Mouse (Mus musculus): ENCODE data around the gene Lgr6. TPM values are rescaled to one million over a fixed set of nuclear protein-coding genes. Genes with fewer than 3 reads are reported as not detected.

Lgr6 gene
- 0.19 and 0.53 TPM in 2 replicates for polyA plus RNA-seq (2014; fragmentation: Nextera tagmentation; extraction: Ambion mirVana)

DNA sequence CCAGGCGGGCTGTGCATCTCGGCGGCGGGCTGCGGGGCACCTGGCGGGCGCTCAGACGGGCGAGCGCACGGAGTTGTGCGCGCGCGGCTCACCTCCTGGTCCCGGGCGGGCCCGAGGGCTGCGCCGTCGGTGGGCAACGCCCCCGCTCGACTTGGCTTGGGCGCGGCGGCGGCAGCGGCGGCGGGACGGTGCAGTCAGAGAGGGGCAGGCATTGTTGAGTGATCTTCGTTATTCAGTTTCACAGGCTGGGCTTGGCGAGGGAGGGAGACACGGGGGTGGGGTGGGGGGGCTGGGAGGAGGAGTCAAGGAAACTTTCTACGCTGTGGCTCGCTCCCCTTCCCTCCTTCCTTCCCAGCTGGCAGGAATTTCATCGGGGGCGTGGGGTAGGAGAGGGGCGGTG, at the start of gene Lgr6:
Gene Lgr6 (minus strand): TSS at position 153 of the 400 bp plus-strand sequence.
- DNase-seq (ENCODE audit: low spot score): peak; percentile 50

DNA sequence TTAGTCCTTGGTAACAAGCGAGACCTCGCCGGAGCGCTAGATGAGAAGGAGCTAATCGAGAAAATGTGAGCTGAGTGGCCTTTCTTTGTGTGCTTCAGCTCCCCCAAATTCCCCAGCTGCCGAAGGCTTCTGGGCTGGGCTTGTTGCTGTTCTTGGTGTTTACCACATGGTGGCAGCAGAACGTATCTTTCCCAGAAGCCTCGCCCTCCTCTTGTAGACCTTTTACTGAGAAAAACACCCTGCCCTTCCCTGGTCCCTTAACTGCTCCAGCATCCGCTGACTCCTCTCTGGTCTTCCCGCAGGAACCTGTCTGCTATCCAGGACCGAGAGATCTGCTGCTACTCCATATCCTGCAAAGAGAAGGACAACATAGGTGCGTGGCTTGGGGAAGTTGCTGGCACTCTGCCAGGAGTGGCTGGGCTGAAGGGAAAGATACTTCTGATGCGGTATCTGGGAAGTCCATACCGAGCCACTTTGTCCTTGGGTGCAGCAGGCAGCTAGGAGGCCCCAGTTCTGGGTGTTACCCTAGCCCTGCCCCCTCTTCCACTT, 49.4 kb upstream of the Lgr6 start:
- Histone ChIP-seq H3K4me3 (ENCODE audit: low read depth, low read length) (peak overlapping the region; percentile 8; the same call in 1 of the 2 replicates), H3K27me3 (ENCODE audit: control insufficient read depth, insufficient read depth, low read length) (no peaks in the 10 kb centered on the region), H3K9ac (ENCODE audit: low read depth, low read length) (peak overlapping the region; percentile 58), H3K36me3 (ENCODE audit: control insufficient read depth, insufficient read depth, low read length) (no peaks in the 10 kb centered on the region), H3K4me2 (replicated peaks; ENCODE audit: low read depth, low read length) (peak overlapping the region; percentile 34), H3K4me1 (replicated peaks; ENCODE audit: control insufficient read depth, insufficient read depth, low read length) (0 out of 2 replicates have a peak, but pooled peaks cover 3% of the 10 kb centered on the region), H3K27ac (ENCODE audit: low read depth, low read length) (peak overlapping the region; percentile 78), H3K9me3 (ENCODE audit: control insufficient read depth, low read length) (no peaks in the 10 kb centered on the region)
- peak; percentile 61 for ATAC-seq (ENCODE audit: low FRiP score)
- WGBS: 5% methylated on average over 14 of the region's 14 CpGs
- DNase-seq (ENCODE audit: low spot score): peak; percentile 92

More for the DNA sequence above, at the start of gene Lgr6:
- H3K4me3 ChIP-seq (ENCODE audit: low read depth, low read length): peak within 1 kb of the TSS; percentile 27
- no peaks in the 10 kb centered on the region for H3K36me3 ChIP-seq (ENCODE audit: control insufficient read depth, insufficient read depth, low read length)
- H3K4me2 ChIP-seq (replicated peaks; ENCODE audit: low read depth, low read length): peak within 1 kb of the TSS; percentile 53
- ATAC-seq (ENCODE audit: low FRiP score): peak; percentile 22; the same call in 1 of the 2 replicates
- no peaks in the 10 kb centered on the region for H3K4me1 ChIP-seq (replicated peaks; ENCODE audit: control insufficient read depth, insufficient read depth, low read length)
- 0% methylated on average over 38 of the region's 40 CpGs for WGBS
- no peak within 1 kb of the TSS for H3K27ac ChIP-seq (ENCODE audit: low read depth, low read length)
- H3K9me3 ChIP-seq (ENCODE audit: control insufficient read depth, low read length): no peaks in the 10 kb centered on the region
- no peak within 1 kb of the TSS for H3K9ac ChIP-seq (ENCODE audit: low read depth, low read length)
- H3K27me3 ChIP-seq (ENCODE audit: control insufficient read depth, insufficient read depth, low read length): peaks cover 31% of the 10 kb centered on the region

DNA sequence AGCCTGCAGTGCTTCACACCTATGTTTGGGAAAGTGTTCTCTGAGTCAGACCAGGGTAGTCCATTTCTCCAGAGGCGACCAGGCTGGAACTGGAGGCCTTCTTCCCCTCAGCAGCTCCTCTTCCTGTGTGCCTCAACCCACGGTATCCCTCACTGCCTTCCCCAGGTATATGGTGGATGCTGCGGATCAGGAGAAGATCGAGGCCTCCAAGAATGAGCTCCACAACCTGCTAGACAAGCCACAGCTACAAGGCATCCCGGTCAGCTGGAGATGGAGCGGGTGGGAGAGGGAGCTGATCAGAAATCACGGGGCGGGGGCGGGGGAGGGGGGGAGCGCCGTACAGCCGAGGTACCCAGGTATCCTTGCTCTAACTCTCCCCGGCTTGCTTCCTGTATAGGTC, 48.9 kb upstream of the Lgr6 start:
- peak; percentile 36; the same call in 1 of the 2 replicates for ATAC-seq (ENCODE audit: low FRiP score)
- H3K9me3 ChIP-seq (ENCODE audit: control insufficient read depth, low read length): no peaks in the 10 kb centered on the region
- peak overlapping the region; percentile 58 for H3K9ac ChIP-seq (ENCODE audit: low read depth, low read length)
- DNase-seq (ENCODE audit: low spot score): no peak
- H3K4me1 ChIP-seq (replicated peaks; ENCODE audit: control insufficient read depth, insufficient read depth, low read length): 0 out of 2 replicates have a peak, but pooled peaks cover under 1% of the 10 kb centered on the region
- peak overlapping the region; percentile 8; the same call in 1 of the 2 replicates for H3K4me3 ChIP-seq (ENCODE audit: low read depth, low read length)
- 17% methylated on average over 13 of the region's 13 CpGs for WGBS
- H3K27ac ChIP-seq (ENCODE audit: low read depth, low read length): peak overlapping the region; percentile 78
- no peaks in the 10 kb centered on the region for H3K36me3 ChIP-seq (ENCODE audit: control insufficient read depth, insufficient read depth, low read length)
- H3K27me3 ChIP-seq (ENCODE audit: control insufficient read depth, insufficient read depth, low read length): no peaks in the 10 kb centered on the region
- peak overlapping the region; percentile 34 for H3K4me2 ChIP-seq (replicated peaks; ENCODE audit: low read depth, low read length)

DNA sequence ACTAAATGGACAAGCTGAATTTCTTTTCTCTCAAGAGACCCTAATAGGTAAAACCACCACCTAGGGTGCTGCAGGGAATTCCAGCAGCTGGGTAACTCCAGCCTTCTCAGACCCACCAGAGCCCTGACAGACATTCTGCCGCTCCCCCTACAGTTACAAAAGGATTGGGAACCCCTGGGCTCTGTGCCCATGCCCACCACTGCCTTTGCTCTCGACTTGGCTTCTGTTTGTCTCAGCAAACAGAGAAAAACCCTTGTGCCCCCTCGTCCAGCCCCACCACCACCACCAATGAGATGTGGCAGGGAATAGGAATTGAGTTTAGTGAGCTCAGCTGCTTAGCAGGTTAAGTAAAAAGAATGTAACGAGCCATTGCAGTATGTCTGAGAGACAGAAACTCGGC, 43.9 kb upstream of the Lgr6 start:
- H3K9me3 ChIP-seq (ENCODE audit: control insufficient read depth, low read length): no peaks in the 10 kb centered on the region
- no peak overlapping the region for H3K9ac ChIP-seq (ENCODE audit: low read depth, low read length)
- 71% methylated on average over 5 of the region's 5 CpGs for WGBS
- ATAC-seq (ENCODE audit: low FRiP score) (no peak), DNase-seq (ENCODE audit: low spot score) (no peak)
- H3K4me3 ChIP-seq (ENCODE audit: low read depth, low read length): no peak overlapping the region
- H3K27me3 ChIP-seq (ENCODE audit: control insufficient read depth, insufficient read depth, low read length): no peaks in the 10 kb centered on the region; the same call in 1 of the 2 replicates
- H3K27ac ChIP-seq (ENCODE audit: low read depth, low read length): no peak overlapping the region
- peak overlapping the region; percentile 84; the same call in 1 of the 2 replicates for H3K4me2 ChIP-seq (replicated peaks; ENCODE audit: low read depth, low read length)
- no peaks in the 10 kb centered on the region for H3K36me3 ChIP-seq (ENCODE audit: control insufficient read depth, insufficient read depth, low read length)
- H3K4me1 ChIP-seq (replicated peaks; ENCODE audit: control insufficient read depth, insufficient read depth, low read length): peaks cover 7% of the 10 kb centered on the region

DNA sequence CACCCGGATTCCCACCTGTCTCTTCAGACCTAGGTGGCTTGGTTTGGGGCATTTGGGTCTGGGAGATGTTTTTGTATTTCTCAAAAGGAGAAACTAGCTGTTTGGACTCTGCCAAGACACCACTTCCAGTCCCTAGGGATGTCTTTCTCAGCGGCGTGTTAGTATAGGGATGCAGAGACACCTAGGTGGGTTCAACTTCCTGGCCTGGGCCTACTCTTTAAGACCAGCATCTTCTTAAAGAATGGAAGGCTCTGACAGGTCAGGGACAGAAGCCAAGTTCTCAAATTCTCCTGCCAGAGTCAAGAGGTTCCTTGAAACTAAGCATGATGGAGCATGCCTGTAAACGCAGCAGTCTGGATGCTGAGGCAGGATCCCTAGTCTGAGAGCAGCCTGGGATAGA, 43.4 kb upstream of the Lgr6 start:
- Histone ChIP-seq H3K4me3 (ENCODE audit: low read depth, low read length) (peak overlapping the region; percentile 97), H3K4me1 (replicated peaks; ENCODE audit: control insufficient read depth, insufficient read depth, low read length) (peaks cover 7% of the 10 kb centered on the region), H3K4me2 (replicated peaks; ENCODE audit: low read depth, low read length) (peak overlapping the region; percentile 84), H3K27me3 (ENCODE audit: control insufficient read depth, insufficient read depth, low read length) (no peaks in the 10 kb centered on the region; the same call in 1 of the 2 replicates), H3K27ac (ENCODE audit: low read depth, low read length) (no peak overlapping the region), H3K36me3 (ENCODE audit: control insufficient read depth, insufficient read depth, low read length) (no peaks in the 10 kb centered on the region), H3K9me3 (ENCODE audit: control insufficient read depth, low read length) (no peaks in the 10 kb centered on the region), H3K9ac (ENCODE audit: low read depth, low read length) (no peak overlapping the region; the same call in 1 of the 2 replicates)
- DNase-seq (ENCODE audit: low spot score): no peak
- 77% methylated on average over 4 of the region's 4 CpGs for WGBS
- no peak for ATAC-seq (ENCODE audit: low FRiP score)

DNA sequence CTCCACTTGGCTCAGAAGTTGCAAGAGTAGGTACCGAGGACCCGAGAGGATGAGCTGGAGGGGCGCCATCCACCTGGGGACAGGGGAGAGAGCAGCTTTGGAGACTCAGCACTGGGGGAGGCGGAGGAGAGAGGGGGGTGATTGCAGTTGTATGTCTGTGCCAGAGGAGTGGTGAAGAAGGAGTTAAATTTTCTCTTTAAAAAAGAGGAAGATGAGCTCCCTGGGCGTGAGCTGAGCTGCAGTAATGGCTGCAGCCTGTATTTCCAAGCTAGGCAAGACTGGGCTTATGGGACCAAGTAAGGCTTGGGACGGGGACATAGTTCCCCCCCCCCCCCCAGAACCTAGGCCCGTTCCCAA, 42.6 kb upstream of the Lgr6 start:
- DNase-seq (ENCODE audit: low spot score) (no peak), ATAC-seq (ENCODE audit: low FRiP score) (peak; percentile 4)
- H3K36me3 ChIP-seq (ENCODE audit: control insufficient read depth, insufficient read depth, low read length): no peaks in the 10 kb centered on the region
- peak overlapping the region; percentile 84 for H3K4me2 ChIP-seq (replicated peaks; ENCODE audit: low read depth, low read length)
- H3K9me3 ChIP-seq (ENCODE audit: control insufficient read depth, low read length): no peaks in the 10 kb centered on the region
- H3K9ac ChIP-seq (ENCODE audit: low read depth, low read length): peak overlapping the region; percentile 96
- peak overlapping the region; percentile 97 for H3K4me3 ChIP-seq (ENCODE audit: low read depth, low read length)
- no peaks in the 10 kb centered on the region; the same call in 1 of the 2 replicates for H3K27me3 ChIP-seq (ENCODE audit: control insufficient read depth, insufficient read depth, low read length)
- peaks cover 7% of the 10 kb centered on the region for H3K4me1 ChIP-seq (replicated peaks; ENCODE audit: control insufficient read depth, insufficient read depth, low read length)
- H3K27ac ChIP-seq (ENCODE audit: low read depth, low read length): peak overlapping the region; percentile 90; the same call in 1 of the 2 replicates
- WGBS: 1% methylated on average over 7 of the region's 7 CpGs

DNA sequence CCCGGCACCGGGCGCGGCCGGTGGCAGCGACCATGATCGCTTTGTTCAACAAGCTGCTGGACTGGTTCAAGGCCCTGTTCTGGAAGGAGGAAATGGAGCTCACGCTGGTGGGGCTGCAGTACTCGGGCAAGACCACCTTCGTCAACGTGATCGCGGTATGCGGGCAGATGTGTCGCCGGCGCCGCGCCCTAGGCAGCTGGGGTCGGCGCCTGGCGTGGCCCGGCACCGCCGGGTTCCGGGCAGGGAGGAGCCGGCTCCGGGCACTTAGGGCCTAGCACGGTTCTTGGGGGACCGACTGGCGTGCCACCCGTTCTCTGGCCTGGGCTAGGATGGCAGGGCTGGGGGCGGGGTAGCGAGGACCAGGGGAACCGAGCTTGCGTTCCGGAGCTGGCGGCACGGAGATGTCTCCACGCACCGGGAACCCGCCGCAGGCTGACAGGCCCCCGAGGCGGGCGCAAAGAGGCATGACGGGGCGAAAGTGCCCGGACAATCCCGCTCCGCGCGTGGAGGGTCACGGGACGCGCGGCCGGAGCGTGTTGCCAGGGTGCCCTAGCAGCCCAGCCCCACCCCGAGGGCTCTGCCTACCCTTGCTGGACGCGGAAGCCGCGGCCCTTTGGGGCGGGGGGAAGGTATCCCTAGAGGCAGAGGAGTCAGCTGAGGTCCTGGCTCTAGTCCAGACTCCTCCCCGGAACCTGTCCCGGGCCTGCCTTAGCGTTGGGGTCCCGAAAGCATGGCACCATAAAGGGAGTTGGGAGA, 42.0 kb upstream of the Lgr6 start:
- H3K4me1 ChIP-seq (replicated peaks; ENCODE audit: control insufficient read depth, insufficient read depth, low read length): peaks cover 7% of the 10 kb centered on the region

DNA sequence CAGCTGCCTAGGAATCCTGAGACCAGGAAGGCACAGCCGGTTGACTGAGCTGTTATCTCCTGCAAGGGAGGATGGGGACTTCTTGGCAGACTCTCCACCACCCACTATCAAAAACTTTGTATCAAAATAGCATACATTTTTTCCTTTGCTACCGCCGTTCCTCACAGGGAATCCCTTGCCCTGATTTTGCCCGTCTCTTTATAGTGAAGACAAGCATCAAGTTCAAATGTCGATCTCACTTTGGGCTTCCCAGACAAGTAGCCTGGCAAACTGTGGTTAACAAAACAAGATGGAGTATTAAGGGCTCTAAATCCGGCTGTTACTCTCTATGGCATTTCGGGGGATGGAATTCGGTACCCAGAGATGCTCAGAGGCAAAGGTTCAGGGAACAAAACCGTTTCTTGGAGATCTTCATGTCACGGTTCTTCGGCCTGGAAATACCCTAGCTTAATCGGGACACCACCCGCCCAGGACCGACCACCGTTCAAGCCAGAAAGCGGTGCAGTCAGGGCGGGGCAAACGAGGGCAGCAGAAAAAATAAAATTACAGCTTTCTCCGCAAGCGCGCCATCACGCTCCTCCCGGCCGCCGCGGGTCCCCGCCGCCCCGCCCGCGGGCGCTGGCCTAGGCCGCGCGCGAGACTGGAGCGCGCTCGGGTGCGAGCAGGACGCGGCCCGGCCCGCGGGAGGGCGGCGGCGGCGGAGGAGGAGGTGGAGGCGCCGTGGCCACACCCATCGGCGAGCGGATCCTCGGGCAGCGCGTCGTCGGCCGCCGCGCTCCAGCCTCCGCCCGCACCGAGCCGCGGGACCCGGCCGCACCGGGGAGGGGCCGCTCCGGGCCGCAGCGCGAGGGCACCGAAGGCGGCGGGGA, 41.2 kb upstream of the Lgr6 start, which contains the start of gene Arl8a:
Gene Arl8a (plus strand): TSS at position 748 of the 869 bp plus-strand sequence.
- WGBS: under 1% methylated on average over 64 of the region's 78 CpGs
- no peaks in the 10 kb centered on the region; the same call in 1 of the 2 replicates for H3K27me3 ChIP-seq (ENCODE audit: control insufficient read depth, insufficient read depth, low read length)
- no peaks in the 10 kb centered on the region for H3K36me3 ChIP-seq (ENCODE audit: control insufficient read depth, insufficient read depth, low read length)
- no peaks in the 10 kb centered on the region for H3K9me3 ChIP-seq (ENCODE audit: control insufficient read depth, low read length)
- H3K9ac ChIP-seq (ENCODE audit: low read depth, low read length): peak within 1 kb of the TSS; percentile 96
- ATAC-seq (ENCODE audit: low FRiP score): peak; percentile 87
- peak; percentile 91 for DNase-seq (ENCODE audit: low spot score)
- peak within 1 kb of the TSS; percentile 97 for H3K4me3 ChIP-seq (ENCODE audit: low read depth, low read length)
- H3K27ac ChIP-seq (ENCODE audit: low read depth, low read length): peak within 1 kb of the TSS; percentile 90
- H3K4me2 ChIP-seq (replicated peaks; ENCODE audit: low read depth, low read length): peak within 1 kb of the TSS; percentile 84
- peaks cover 7% of the 10 kb centered on the region for H3K4me1 ChIP-seq (replicated peaks; ENCODE audit: control insufficient read depth, insufficient read depth, low read length)

More for the DNA sequence above, 42.0 kb upstream of the Lgr6 start:
- under 1% methylated on average over 69 of the region's 69 CpGs for WGBS
- Histone ChIP-seq H3K36me3 (ENCODE audit: control insufficient read depth, insufficient read depth, low read length) (no peaks in the 10 kb centered on the region), H3K9me3 (ENCODE audit: control insufficient read depth, low read length) (no peaks in the 10 kb centered on the region), H3K4me2 (replicated peaks; ENCODE audit: low read depth, low read length) (peak overlapping the region; percentile 84), H3K27me3 (ENCODE audit: control insufficient read depth, insufficient read depth, low read length) (no peaks in the 10 kb centered on the region; the same call in 1 of the 2 replicates), H3K27ac (ENCODE audit: low read depth, low read length) (peak overlapping the region; percentile 90), H3K9ac (ENCODE audit: low read depth, low read length) (peak overlapping the region; percentile 96), H3K4me3 (ENCODE audit: low read depth, low read length) (peak overlapping the region; percentile 97)
- ATAC-seq (ENCODE audit: low FRiP score) (peak; percentile 75), DNase-seq (ENCODE audit: low spot score) (peak; percentile 67)

Measured in hindbrain, embryonic 11.5 days (tissue).